Mouse (Mus musculus) gastrocnemius, postnatal 10 days (tissue): ENCODE data around the gene Hfe. TPM values are rescaled to one million over a fixed set of nuclear protein-coding genes. Genes with fewer than 3 reads are reported as not detected.
A peak's percentile ranks its signal among the peaks of the same experiment; 100 is the strongest.
"Not testable (repeated sequence)": the region's sequence is repeated elsewhere in the genome, so short reads cannot be mapped to it uniquely, and the experiment has no call there.

Experiments
- DNase-seq: peaks from one replicate; pipeline ENCODE4 v3.0.0; 2021; ENCODE audit warnings: mixed read lengths
- total RNA-seq, 2 experiments: library from RNA; stranded (reverse); gene quantifications; 2 replicates each; pipeline ENCODE4 v1.2.3; 2021

The Hfe gene
- total RNA-seq, 2 experiments from 2014 or later = 8.1 to 9.5 TPM

- DNase-seq = no peak
Measured at GRCm38 (mm10) chr13:23744421-23745380, 34.0 kb upstream of the Hfe start.

DNA sequence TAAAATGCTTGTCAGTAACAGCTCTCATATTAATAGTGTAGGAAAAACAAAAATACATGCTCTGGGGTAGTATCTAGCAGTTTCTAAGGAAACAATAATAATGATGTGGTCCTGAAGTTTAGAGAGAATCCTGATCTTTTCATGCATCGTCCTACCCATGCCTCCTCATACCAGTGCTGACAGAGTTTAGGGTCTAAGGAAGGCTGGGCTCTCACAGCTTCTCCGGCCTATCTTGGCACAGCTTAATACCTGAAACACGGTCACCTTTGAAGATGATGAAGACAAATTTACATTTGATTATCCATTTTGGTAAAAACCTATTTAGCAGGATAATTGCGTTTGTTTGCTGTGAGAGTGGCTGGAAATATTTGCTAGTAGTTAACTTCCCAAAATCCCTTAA lies 33.3 kb upstream of the Hfe start:
- DNase-seq = no peak

DNA sequence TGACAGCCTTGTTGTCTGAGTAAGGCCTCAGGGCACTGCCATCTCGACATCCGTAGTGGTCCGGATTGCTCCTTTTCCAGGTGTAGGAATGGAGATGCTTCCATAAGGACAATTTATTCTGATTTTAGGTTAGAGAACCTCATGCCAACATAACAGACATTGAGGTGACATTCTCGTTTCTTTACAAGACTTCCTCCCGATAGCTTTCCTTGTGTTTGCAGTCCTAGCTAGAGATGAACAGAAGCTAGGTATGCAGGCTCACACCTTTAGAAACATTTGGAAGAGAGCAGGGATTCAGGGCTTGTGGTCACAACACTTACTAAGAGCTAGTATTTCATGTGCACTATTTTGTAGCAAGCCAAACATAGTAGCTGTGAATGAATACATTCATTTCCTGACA lies 32.6 kb upstream of the Hfe start:
- DNase-seq = no peak

GRCm38 (mm10) chr13:23742007-23742406 lies 31.4 kb upstream of the Hfe start:
- DNase-seq = no peak

DNA sequence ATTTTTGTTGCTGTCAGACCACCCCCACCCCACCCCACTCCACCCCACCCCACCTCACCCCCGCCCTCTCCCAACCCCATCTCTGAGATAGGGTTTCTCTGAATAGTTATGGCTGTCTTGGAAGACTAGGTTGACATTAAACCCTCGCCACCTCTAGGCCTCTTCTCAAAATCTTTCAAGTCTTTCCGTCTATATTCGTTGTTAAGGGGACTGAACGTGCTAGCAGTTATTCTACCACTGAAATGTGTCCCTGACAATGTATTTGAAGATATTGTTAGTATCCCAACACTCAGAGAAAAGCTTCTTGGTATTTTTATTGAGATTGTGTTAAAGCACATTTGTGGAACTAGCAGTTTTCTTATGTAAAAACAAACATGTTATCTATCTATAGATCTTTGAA lies 30.3 kb upstream of the Hfe start:
- DNase-seq = no peak

DNA sequence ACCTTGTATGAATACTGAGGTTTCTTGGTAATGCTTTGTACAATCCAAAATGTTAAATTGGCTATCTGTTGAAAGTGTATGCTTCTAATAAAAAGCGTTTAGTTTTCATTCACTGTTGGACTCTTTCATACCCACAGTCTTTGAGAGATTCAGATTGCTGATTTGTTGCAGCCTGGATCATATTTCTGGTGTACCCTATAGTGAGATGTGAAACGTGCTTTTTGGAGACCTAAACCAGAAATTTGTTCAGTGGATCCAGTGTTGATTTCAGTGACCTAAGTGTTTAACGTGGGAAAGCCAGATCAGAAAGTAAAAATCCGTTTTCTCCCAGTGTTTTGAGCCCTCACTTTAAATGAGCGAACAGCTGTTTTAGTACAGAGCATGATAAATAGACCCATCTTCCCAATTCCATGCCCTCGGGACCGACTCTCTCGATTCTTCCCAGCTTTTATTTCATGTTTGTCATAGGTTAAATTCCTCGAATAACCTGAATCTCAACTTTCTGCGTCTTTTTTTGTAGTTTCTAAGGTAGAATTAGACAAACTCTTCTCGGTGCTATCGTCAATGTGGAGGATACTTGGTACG lies 29.7 kb upstream of the Hfe start:
- no peak for DNase-seq

- DNase-seq = no peak
Measured at GRCm38 (mm10) chr13:23739922-23740252, 29.2 kb upstream of the Hfe start.

DNA sequence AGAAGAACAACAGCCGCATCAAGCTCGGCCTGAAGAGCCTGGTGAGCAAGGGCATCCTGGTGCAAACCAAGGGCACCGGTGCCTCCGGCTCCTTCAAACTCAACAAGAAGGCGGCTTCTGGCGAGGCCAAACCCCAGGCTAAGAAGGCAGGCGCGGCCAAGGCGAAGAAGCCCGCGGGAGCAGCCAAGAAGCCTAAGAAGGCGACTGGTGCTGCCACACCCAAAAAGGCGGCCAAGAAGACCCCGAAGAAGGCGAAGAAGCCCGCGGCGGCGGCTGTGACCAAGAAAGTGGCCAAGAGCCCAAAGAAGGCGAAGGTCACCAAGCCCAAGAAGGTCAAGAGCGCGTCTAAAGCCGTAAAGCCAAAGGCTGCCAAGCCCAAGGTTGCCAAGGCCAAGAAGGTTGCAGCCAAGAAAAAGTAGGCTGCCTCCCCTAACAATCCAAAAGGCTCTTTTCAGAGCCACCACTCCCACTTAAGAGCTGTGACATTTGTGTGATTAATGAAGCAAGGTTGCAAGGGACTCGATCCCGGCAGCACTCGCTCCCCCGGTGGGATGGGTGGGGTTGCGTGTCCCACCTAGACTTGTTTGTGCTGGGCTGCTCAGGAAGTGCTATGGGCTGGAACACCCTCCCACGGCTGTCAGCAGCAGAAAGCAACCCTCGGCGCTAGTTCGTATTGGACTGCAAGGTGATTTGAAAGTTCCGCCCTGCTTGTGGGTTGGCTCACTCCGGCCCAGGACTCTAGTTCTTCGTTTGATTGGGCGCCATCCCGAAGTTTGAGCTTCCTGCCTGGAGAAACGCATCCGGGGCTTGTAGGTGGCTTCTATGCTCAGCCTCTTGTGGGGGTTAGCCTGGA lies 28.6 kb upstream of the Hfe start:
- peak; percentile 78 for DNase-seq

DNA sequence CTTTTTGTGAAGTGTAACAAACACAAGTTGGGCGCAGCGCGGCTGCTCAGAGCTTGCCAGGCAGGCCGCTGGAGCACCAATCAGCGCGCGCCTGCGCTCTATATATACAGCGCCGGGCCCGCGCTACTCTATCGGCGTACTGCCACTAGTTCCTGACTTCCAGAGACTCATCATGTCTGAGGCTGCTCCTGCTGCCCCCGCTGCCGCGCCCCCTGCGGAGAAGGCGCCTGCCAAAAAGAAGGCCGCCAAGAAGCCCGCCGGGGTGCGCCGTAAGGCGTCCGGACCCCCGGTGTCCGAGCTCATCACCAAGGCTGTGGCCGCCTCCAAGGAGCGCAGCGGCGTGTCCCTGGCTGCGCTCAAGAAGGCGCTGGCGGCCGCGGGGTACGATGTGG lies 28.0 kb upstream of the Hfe start, which contains the start of gene Hist1h1c:
Hist1h1c (plus strand) TSS at position 132 of the 392 bp plus-strand sequence.
- peak; percentile 87 for DNase-seq

GRCm38 (mm10) chr13:23738041-23738440 lies 27.4 kb upstream of the Hfe start:
- no peak for DNase-seq

DNA sequence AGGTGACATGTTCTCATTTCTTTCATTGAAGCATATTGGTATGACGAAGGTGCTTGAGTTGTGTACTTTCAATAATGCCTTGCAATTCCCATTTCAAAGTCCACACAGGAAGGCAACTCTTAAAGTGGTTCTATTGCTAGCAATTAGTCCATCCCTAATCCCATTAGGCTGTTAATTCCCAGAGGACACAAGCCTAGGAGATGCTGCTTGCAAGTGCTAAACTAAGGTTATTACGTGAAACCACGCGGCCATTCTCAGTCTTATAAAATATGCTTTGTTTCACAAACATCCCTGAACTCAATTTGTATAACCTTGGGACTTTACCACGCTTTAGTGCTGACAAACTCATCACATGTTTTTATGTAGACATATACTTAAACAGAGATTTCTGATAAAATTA lies 26.4 kb upstream of the Hfe start:
- DNase-seq = no peak

DNA sequence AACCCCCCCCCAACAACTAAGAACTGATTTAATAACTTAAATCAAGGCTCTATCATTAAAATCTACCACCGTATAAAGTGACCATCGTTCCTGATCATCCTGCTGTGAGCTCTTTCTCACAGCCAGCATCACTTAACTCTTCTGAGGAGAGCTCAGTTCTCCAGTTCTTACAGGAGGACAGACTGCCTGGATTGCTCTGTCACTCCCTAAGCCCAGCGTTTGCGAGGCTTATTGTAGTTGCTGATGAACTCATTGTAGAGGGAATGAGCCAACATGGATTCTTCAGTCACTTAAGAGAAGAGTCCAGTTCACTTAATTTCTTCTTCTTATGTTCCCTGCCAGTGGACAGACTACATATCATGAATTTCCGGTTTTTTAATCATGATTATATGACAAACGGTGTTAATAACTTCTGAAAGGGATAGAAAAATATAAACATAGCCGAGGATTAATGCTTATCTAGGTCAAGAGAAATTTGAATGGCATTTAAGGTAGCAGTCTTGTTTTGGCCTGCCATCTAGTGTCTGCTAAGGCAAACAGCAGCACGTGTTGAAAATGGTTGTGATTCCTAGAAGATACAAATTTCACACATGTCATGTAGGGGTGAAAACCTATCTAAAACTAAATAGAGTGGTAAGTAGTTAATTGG lies 21.6 kb upstream of the Hfe start:
- DNase-seq = no peak

- DNase-seq = no peak
Measured at GRCm38 (mm10) chr13:23730479-23730878, 19.8 kb upstream of the Hfe start.

DNA sequence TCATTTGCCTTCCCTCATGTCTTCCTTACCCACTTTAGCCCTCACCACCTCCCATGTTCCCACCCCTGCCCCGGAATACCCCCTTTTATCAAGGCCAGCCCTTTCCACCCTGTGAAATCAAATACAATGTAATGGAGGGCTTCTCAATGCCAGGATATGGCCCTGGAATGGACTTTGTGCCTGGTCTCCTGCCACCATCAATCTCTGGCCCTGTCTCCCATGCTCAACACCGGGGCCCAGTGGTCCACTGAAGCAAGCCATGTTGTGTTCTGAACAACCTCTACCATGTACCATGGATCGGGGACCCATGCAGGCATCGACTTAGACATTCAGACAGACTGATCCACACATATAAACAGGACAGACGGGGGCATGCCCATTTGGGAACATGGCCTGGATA lies 19.1 kb upstream of the Hfe start:
- DNase-seq = no peak

DNA sequence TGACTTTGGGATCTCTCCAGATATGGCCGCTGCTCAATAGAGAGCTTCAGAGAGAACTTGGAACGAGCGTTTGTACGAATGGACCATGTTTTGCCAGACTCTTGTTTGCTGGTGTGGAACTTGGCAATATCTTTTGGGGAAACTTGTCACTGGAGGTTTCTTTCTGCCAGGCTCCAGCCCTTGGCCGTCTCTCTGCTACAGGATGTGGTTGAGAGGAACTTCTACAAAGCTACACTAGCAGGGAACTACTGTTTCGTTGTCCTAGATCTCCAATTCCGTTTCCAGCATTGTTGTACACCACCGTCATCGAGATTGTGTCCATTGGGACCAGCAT lies 18.5 kb upstream of the Hfe start:
- DNase-seq = no peak

GRCm38 (mm10) chr13:23728472-23729191 lies 18.0 kb upstream of the Hfe start:
- DNase-seq = no peak

DNA sequence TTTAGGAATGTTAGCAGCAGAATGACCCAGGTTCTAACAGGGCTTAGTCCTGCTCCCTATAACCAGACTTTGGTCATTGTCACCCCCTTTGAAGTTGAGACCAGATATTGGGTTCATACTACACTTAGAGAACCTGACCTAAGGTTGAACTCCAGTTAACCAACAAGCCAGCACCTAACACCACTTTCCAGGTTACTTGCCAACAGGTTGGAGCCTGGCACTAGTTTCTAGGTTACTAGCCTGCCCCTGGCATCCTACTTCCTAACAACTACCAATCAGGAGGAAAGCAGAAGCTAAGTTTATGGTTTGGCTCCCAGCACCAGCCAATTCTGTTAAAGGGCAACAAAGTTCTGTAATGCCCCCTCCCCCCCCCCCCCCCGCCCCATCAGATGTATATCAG lies 14.6 kb upstream of the Hfe start:
- DNase-seq = no peak

GRCm38 (mm10) chr13:23724239-23724638 lies 13.6 kb upstream of the Hfe start:
- DNase-seq = no peak

- DNase-seq = not testable (repeated sequence)
Measured at GRCm38 (mm10) chr13:23717593-23718245, 7.1 kb upstream of the Hfe start.

GRCm38 (mm10) chr13:23717176-23717575 lies 6.5 kb upstream of the Hfe start:
- no peak for DNase-seq
